In genomic region chr14:21509111-21509905, GRCm38 (mm10) we compare ENCODE assay signal across 27 mouse cellular contexts. TPM values are rescaled to one million over a fixed set of nuclear protein-coding genes. Genes with fewer than 3 reads are reported as not detected.
A peak's percentile ranks its signal among the peaks of the same experiment; 100 is the strongest.
DNase-seq lines count a peak whose midpoint lies in the region; ATAC-seq and TF ChIP-seq lines count a peak whose summit lies in the region.
"Had no signal": no experiment of that assay in that cellular context is flagged by ENCODE, and none has a peak within 500 bp of the region (broad histone marks: within the 10 kb centered on the region; RNA-seq: fewer than 3 reads in every experiment).

No protein-coding gene starts in this region.

- intact Hi-C loops in gastrocnemius, adult 2 months (cut with DNase I): no loop called here

- no peaks in the 10 kb centered on the region for H3K27me3 ChIP-seq in liver, adult 2 months (ENCODE audit: control insufficient read depth, insufficient read depth, low read length)
- no peaks in the 10 kb centered on the region for H3K27me3 ChIP-seq in liver, embryonic 12.5 days (replicated peaks)
- H3K27me3 ChIP-seq: stomach, embryonic 15.5 days had no signal

- ATAC-seq in liver, embryonic 12.5 days: no peak
- ATAC-seq: activated CD4-positive, CD25-positive, alpha-beta regulatory T cell, adult 4 months; forebrain, embryonic 16.5 days; hindbrain, embryonic 16.5 days had no signal

- no peak for TF ChIP-seq CTCF in gastrocnemius, adult 2 months (IDR thresholded peaks at IDR 0.05)
- TF ChIP-seq CTCF in liver, adult 2 months (IDR thresholded peaks at IDR 0.05; ENCODE audit: low read depth, low read length): no peak

- H3K9me3 ChIP-seq in liver, embryonic 12.5 days (replicated peaks): no peaks in the 10 kb centered on the region
- H3K9me3 ChIP-seq: heart, embryonic 10.5 days; stomach, embryonic 15.5 days had no signal

- H3K4me2 ChIP-seq in liver, embryonic 12.5 days: no peak overlapping the region
- H3K4me2 ChIP-seq: stomach, embryonic 15.5 days had no signal

- 23% methylated on average over 3 of the region's 3 CpGs for WGBS in liver, adult 2 months
- 68% methylated on average over 3 of the region's 3 CpGs for WGBS in liver, embryonic 12.5 days (ENCODE audit: insufficient replicate concordance)

- no peak for DNase-seq in gastrocnemius, adult 2 months
- no peak for DNase-seq in gastrocnemius, postnatal 25 days
- peak; percentile 10 for DNase-seq in kidney, adult 18-20 months
- no peak for DNase-seq in kidney, postnatal 10 days
- DNase-seq in liver, adult 2 months (ENCODE audit: extremely low read depth, low read depth, low spot score): peak; percentile 79
- no peak for DNase-seq in thymus, postnatal 10 days (ENCODE audit: low spot score in 2 of 2)
- no peak for DNase-seq in natural killer cell, adult 2 months (ENCODE audit: low spot score in 2 of 2)
- DNase-seq: adrenal gland, adult 2 months; adrenal gland, postnatal 36 days; cerebellum, adult 2 months; cerebellum, postnatal 14 days; layer of hippocampus, postnatal 36 days; left cerebral cortex, postnatal 4 days; lung, adult 2 months; lung, postnatal 10 days; midbrain, embryonic 14.5 days; right cerebral cortex, postnatal 25 days; thymus, postnatal 36 days had no signal

- H3K79me2 ChIP-seq in liver, adult 2 months (ENCODE audit: control insufficient read depth, insufficient read depth, low read length): peaks cover 38% of the 10 kb centered on the region

- H3K27ac ChIP-seq in gastrocnemius, adult 2 months: peak overlapping the region; percentile 70
- H3K27ac ChIP-seq in liver, adult 2 months (replicated peaks; ENCODE audit: insufficient read depth, low read depth, low read length): 0 out of 2 replicates have a peak overlapping the region, but pooled peaks have one; percentile 4
- no peak overlapping the region for H3K27ac ChIP-seq in liver, embryonic 12.5 days
- H3K27ac ChIP-seq: heart, embryonic 10.5 days; liver, embryonic 14.5 days; macrophage; stomach, embryonic 15.5 days had no signal

- peaks cover 10% of the 10 kb centered on the region for H3K4me1 ChIP-seq in liver, adult 2 months (ENCODE audit: control insufficient read depth, insufficient read depth, low read length)
- H3K4me1 ChIP-seq in liver, embryonic 12.5 days: peaks cover 33% of the 10 kb centered on the region
- H3K4me1 ChIP-seq: stomach, embryonic 15.5 days had no signal

- H3K36me3 ChIP-seq in liver, adult 2 months (ENCODE audit: control insufficient read depth, insufficient read depth, low read length): no peaks in the 10 kb centered on the region; the same call in 1 of the 2 replicates
- no peaks in the 10 kb centered on the region for H3K36me3 ChIP-seq in liver, embryonic 12.5 days
- H3K36me3 ChIP-seq: stomach, embryonic 15.5 days had no signal

- H3K4me3 ChIP-seq in gastrocnemius, adult 2 months: no peak overlapping the region
- no peak overlapping the region for H3K4me3 ChIP-seq in liver, adult 2 months (ENCODE audit: insufficient read depth, low read depth, low read length)
- H3K4me3 ChIP-seq in liver, embryonic 12.5 days: no peak overlapping the region
- H3K4me3 ChIP-seq: erythroblast, embryonic 14.5 days; heart, embryonic 10.5 days; stomach, embryonic 15.5 days had no signal

- H3K9ac ChIP-seq in liver, adult 2 months (ENCODE audit: low read depth, low read length): no peak overlapping the region
- no peak overlapping the region for H3K9ac ChIP-seq in liver, embryonic 12.5 days
- H3K9ac ChIP-seq: liver, embryonic 14.5 days; stomach, embryonic 15.5 days had no signal

- no peak for TF ChIP-seq POLR2A in liver, adult 2 months (IDR thresholded peaks at IDR 0.05; ENCODE audit: extremely low read depth, insufficient read depth, low read length)

RNA-seq across cellular contexts. Expression of gene Kat6b, which starts 28.1 kb away (rescaled TPM):
- 10 to 100 TPM; 22.2 to 26.0 TPM for total RNA-seq in gastrocnemius, adult 2 months (2021)
- 10 to 100 TPM; 18.4 to 18.5 TPM for total RNA-seq in gastrocnemius, postnatal 25 days (2021)
- total RNA-seq in liver, adult 2 months (2014; rRNA removed): 5.3 and 6.2 TPM in 2 replicates
- 2.8 and 3.2 TPM in 2 replicates for polyA plus RNA-seq in liver, adult 2 months (2012; rRNA removed)
- polyA plus RNA-seq in liver, embryonic 12.5 days (2016; fragmentation: Nextera tagmentation; extraction: Ambion mirVana): 3.7 and 3.9 TPM in 2 replicates

Comparison
In these comparisons a context has a peak if more than half of its experiments do, and no peak if none do; other contexts are left out.
1. DNase-seq: peak in kidney, adult 18-20 months (single experiment) and liver, adult 2 months (single experiment); none in gastrocnemius, adult 2 months (single experiment), gastrocnemius, postnatal 25 days (single experiment), kidney, postnatal 10 days (single experiment), thymus, postnatal 10 days (0 of 2) and natural killer cell, adult 2 months (0 of 2).